Mouse (Mus musculus) monocyte, adult 2 months (primary cell): ENCODE measurements around the gene Fbxl16.
A peak's percentile ranks its signal among the peaks of the same experiment; 100 is the strongest.
"Not testable (repeated sequence)": the region's sequence is repeated elsewhere in the genome, so short reads cannot be mapped to it uniquely, and the experiment has no call there.

Source experiments
- DNase-seq, 2 experiments: peaks; one replicate each; pipeline ENCODE4 v3.0.0; 2022; ENCODE audit warnings: low spot score in 2 of 2, low read depth in 1 of 2

Fbxl16 gene

DNA sequence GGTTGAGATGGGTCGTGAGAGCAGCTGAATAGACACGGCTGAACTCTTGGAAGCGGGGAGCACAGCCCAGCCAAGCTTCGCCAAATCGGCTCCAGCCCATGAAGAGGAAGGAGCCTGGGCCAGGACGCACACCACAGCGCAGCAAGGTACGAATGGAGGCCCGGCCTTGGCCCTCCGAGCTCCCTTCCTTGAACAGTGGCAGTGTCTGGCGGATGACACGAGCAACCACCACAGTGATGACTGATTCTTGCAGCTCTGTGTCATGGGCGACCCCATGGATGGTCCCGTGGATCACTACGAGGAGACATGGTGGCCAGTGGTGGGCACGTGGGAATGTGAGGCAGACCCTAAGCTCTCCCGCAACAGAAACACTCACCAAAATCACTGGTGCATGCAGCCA is 13.9 kb upstream of the Fbxl16 start:
- DNase-seq: no peak

DNA sequence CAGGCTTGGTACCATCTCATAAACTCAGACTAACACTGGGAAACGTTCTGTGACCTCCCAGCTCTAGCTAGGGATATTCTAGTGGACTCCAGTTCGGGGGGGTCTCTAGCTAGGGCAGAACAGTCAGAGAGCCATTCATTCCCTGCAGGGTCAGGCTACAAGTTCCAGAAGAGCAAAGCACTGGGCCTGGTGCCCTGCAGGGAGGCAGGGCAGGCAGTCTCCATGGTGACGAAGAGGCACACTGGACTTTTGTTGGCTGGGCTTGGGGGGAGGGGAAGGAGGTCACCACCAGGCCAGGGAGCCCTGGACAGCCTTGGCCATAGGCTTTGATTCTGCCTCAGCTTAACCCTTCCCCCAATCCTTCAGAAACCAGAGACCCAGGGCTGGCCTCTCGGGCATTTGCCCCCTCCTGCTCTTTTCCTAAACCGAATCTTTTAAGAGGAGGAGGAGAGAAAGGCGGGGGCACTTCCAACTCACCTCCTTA is 13.2 kb upstream of the Fbxl16 start, which contains the start of gene AC134908.4:
AC134908.4 (minus strand) TSS at position 51 of the 484 bp plus-strand sequence.
- no peak for DNase-seq

DNA sequence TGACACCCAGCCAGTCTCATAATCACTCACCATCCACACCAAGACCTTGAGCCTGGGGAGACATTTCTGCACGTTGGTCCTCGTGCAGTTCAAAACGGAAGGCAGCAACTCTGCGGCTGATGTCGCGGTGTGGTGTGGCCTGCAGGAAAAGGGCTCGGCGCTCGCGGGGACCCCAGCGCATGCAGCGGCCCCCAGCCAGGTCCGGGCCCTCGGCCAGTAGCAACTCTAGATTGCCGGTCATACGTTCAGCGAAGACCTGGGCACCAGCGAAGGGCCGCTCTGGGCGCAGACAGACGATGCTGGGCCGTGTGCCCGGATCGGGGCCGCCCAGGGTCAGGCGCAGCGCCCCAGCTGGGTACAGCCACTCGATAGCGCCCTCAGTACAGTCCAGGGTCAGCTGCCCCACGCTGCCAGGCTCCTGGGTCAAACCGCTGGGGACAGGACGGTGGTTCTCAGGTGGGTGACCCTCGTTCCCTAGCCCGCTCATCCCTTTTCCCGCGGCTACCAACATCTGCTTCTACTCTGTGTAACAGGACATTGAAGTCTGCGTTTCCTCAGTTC is 12.6 kb upstream of the Fbxl16 start:
- DNase-seq: no peak

DNA sequence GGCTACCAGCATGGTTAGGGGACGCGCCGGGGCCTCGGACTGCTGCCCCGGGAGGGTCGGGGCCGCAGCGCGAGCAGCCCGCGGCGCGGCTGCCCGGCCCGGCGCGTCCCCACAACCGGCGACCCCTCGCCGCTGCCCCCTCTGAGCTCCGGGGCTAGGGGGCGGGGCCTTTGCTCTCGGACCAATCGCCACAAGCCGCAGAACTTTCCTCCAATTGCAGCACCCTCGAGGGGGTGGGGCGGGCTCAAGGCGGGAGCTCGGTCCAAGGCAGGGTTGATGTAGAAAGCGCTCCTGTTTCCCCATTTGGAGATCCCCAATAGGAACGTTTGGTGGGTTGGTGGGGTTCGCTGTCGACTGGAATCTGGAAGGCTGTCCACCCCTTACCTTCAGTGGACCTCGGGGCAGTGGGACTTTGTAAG is 11.9 kb upstream of the Fbxl16 start, which contains the start of gene Metrn:
Metrn (minus strand) TSS at position 186 of the 419 bp plus-strand sequence.
- peak; percentile 55 to 65 for DNase-seq

DNA sequence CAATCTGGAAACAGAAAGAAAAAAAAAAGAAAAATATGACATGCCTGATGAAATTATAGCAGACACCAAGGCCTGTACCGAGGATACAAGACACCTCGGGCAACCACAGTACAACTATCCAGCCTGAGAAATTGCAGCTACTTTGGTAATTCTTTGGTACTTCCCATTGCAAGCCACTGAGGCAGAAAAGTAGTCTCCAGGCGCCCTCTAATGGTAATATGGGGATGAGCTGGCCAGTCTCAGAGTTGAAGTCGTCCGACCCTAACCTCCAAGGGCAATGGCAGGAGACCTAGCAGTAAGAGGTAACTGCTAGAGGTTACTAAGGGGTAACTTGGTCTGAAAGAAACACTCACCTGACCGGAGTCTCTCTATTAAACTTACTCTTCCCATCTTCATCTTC is 7.9 kb upstream of the Fbxl16 start:
- peak in 1 of 2 experiments; percentile 41 for DNase-seq

DNA sequence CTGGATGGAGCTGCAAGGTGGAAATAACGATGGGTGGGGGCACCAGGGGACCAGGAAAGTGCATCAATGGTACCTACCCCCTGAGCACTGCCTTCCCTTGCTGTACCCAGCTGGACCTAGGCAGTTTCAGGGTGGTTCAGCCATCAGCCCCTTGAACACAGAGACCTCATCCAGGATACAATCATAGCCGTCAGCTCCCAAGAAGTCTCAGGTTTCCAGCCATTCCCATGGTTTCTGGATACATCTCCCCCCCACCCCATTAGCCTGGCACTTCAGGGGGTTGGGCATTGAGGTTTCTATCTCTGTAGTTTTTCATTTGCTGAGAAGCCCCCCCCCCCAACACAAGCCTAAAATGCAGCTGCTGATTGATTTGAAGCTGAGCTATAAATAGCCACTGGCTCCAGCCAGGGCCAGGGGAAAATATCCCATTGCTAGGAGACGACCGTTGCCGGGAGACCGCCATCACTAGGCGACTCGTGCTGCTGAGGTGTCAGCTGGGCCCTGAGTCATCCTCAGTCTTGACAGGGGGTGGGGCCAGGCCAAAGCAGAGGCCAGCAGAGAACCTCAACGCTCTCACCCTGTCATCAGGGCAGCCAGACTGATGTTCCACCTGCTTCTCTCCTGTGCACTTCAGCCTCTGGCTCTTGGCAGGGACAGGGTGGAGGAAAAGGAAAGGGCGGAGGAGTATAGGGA is 5.9 kb upstream of the Fbxl16 start:
- DNase-seq: no peak

DNA sequence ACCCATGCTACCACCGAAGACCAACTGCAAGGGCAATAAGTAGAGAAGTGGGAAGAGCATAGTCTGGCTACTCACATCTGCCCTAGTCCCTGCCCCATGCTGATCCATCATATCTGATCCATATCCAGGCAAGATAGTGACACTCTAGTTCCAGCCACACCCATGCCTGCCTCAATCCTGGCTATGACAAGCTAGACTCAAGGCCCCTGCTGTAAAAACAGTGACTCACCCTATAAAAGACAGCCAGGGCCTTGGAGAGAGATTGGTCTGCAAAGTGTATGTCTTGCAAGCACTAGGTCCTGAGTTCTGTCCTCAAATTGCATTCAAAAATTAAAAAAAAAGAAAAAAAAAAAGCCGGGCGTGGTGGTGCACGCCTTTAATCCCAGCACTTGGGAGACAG is 2.4 kb upstream of the Fbxl16 start:
- no peak for DNase-seq

DNA sequence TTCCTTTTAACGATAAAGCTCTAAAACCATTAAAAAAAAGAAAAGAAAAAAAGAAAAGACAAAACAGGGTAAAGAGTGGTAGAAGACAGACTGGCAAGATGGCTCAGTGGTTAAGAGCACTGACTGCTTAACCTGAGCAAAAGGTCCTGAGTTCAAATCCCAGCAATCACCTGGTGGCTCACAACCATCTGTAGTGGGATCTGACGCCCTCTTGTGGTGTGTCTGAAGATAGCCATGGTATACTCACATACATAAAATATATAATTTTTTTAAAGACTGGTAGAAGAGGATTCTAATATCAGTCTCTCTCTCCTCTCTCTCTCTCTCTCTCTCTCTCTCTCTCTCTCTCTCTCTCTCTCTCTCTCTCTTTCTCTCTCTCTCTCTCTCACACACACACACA is 1.4 kb upstream of the Fbxl16 start:
- not testable (repeated sequence) for DNase-seq

DNA sequence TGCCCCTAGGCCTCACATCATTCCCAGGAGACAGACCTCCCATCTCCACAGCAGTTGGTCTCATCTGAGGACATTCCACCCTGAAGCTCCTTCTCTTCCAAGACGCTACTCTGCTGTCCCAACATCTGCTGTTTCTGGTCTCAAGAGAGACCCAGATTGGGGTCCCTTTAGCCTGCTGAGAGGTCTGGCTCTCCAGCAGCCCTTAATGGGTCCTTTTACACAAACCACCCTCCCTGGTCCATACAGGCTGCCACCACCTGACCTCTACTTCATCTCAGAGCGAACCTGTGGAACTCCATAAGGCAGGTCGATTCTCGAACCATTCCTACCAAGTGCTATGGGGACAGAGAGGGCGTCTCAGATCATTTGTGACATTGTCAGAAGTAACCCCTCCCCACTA is 857 bp upstream of the Fbxl16 start:
- DNase-seq: no peak

DNA sequence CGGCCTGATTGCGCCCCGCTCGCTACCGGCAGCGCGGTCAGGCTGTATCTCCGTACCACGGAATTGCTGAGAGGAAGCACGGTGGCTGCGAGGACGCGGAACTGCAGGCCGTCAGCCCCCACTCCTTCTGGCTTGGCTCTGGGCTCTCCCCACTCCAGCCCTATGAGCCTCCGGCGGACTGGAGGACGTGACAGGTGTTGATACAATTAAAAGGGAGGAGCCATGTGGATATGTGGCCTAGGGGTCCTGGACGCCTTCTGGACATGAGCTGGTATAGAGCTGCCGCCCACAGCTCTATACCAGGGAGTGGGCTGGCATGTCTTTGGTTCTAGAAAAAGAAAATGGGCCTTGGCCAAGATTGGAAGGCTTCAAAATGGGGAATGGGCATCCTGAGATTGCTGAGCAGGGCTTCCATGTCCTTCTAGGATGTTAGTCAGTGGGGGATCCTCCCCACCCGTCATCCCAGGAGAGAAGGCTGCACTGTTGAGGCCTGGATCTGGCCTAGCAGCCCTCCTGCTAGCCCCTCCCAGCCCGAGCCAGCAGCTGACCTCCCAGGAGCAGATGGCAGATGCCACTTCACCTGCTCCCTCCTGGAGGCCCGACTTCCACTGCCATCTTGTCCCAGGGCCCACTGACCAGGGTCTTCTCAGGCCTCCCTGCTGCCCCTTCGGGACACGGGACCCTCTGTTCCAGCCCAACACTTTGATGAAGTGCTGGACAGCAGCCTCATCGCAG is 888 bp downstream of the Fbxl16 start:
- DNase-seq: no peak

DNA sequence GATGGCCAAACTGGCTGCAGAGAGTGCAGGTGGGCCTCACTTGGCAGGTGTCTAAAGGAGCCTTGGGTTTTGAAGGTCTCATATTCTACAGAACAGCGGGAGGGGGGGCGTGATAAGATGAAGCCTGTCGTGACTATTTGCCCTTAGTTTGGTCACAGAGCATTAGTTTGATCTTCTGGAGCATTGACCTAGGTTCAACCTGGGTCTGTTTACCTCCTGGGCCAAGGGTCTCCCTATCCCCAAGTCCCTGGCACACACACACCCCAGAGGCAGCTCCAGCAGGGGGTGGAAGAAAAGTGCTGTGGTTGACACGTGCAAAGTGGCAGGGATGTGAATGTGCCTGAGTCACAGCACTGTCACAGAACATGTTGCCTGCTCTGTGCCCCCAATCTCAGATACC is 2.0 kb downstream of the Fbxl16 start:
- no peak for DNase-seq

DNA sequence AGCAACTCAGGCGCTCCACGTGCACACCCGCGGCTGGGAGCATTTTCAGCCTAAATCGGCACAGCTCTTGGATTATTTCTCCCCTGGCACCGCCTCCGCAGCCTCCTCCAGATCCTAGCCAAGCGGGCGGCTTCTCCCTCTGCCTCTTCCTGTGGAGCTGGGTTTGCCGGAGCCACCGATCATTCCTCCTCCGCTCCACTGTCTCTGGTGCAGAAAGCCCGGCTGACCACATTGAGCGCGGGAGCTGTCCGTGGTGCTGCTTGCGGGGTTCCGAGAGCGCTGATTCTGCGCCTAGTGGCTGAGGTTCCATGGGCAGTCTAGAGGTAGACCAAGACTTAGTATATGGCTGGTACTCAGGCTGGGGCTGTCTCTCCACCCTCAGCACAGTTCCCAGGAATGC is 4.6 kb downstream of the Fbxl16 start:
- peak in 1 of 2 experiments; percentile 77 for DNase-seq

DNA sequence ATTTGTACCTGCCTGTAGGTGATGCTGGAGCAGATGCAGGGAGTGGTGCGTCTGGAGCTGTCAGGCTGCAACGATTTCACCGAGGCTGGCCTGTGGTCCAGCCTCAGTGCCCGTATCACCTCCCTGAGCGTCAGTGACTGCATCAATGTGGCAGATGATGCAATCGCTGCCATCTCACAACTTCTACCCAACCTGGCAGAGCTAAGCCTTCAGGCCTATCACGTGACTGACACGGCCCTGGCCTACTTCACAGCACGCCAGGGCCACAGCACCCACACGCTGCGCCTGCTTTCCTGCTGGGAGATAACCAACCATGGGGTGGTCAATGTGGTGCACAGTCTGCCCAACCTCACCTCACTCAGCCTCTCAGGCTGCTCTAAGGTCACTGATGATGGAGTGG is 8.8 kb downstream of the Fbxl16 start:
- DNase-seq: no peak

DNA sequence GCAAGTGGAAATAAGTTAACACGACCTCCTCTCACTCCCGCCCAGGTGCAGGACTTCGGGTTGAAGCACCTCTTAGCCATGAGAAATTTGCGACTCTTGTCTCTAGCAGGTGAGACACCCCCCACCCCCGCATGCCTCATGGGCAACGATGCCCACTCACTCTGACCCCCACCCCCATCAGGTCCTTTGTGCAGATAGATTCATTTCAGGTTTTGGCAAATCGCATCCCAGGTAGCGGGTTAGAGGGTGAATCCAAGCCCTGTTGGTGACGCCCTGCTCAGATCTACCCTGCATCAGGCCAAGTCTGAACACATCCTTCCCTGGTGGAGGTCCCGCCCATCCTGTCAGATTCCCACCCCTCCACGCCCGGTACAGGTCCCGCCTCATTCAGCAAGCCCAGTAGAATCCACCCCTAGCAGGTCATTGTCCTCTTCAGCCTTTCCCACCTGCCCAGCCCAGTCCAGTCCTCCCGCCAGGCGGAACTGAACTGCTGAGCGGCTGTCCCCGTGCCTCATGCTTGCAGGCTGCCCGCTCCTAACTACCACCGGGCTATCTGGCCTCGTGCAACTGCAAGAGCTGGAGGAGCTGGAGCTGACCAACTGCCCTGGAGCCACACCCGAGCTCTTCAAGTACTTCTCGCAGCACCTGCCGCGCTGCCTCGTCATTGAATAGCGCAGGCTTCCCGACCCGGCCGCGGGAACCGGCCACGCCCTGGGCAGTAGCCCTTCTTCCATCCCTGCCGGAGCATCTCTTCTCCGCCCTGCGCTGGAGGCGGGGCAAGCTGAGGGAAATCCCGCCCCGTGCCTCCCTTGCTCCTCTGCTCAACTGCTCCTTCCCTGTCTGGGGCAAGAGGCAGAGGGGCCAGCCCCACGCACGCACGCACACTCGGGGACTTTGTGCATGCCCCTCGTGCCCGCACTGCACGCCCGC is 10.2 kb downstream of the Fbxl16 start:
- no peak for DNase-seq

DNA sequence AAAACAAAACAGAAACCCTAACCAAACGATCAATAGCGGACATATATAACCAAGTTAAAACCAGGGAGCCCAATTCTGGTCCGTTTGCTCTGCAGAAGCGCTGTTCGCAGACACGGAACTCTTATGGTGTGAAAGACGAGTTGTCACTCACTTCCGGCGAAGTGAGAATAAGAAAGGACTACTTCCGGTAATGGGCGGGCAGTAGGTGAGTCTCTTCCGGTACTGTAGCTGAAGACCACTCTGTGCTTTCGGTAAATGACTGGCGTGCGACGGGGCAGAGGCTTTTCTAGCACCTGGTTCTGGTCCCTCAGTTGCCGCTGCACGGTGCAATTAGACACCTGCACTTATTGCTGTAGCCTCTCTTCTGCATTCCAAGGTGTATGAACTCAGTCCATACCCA is 14.6 kb downstream of the Fbxl16 start, which contains the start of gene Wdr24:
Wdr24 (plus strand) TSS at position 176 of the 400 bp plus-strand sequence.
- DNase-seq: peak in 1 of 2 experiments; percentile 44

DNA sequence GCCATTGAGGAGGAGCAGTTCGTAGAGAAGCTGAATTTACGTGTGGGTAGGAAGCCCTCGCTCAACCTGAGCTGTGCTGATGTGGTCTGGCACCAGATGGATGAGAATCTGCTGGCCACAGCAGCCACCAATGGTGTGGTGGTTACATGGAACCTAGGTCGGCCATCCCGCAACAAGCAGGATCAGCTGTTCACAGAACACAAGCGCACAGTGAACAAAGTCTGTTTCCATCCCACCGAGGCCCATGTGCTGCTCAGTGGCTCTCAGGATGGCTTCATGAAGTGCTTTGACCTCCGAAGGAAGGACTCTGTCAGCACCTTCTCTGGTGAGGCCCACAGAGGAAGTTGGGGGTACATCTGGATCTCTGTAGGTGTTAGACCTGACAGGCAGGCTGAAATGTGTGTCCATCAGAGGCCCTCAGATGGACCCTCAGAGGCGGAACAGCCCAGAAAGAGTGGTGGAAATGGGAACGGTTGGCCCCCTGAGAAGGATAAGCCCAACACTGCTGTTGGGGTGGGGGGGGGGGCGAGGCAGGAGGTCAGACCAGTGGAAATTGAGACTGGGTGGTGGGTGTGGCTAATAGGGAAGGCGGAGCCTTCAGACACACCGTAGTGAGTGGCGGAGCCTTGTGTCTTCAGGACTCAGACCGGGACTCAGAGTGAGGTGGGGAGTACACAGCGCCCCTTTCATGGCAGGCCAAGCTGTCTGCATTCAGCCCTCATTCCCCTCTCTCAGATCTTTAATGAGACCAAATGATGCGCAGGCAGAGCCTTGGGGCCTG is 15.7 kb downstream of the Fbxl16 start:
- DNase-seq: no peak

DNA sequence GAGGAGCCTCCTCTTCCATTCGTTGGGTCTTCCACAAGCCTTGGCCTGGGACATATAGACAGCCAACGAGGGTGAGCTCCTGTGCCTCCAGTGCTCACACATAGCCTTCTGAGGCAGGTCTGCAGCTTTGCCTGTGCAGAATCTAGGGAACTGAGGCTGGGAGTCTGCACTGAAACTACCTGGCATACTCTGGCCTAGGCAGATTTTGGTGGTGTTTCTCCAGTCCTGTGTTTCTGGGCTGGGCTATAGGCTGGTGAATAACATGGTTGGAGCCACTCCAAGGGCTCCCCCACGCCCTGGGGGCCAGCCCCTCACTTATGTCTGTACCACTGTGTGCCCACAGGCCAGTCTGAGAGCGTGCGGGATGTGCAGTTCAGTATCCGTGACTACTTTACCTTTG is 16.4 kb downstream of the Fbxl16 start:
- no peak for DNase-seq

DNA sequence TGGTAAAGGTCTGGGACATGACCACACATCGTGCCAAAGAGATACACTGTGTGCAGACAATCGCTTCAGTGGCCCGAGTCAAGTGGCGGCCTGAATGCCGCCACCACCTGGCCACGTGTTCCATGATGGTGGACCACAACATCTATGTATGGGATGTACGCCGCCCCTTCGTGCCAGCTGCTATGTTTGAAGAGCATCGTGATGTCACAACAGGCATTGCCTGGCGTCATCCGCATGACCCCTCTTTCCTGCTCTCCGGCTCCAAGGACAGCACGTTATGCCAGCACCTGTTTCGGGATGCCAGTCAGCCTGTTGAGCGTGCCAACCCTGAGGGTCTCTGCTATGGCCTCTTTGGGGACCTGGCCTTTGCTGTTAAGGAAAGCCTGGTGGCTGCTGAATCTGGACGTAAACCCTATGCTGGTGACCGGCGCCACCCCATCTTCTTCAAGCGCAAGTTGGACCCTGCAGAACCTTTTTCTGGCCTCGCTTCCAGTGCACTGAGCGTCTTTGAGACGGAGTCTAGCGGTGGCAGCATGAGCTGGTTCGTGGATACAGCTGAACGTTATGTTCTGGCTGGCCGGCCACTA is 17.2 kb downstream of the Fbxl16 start:
- DNase-seq: no peak

DNA sequence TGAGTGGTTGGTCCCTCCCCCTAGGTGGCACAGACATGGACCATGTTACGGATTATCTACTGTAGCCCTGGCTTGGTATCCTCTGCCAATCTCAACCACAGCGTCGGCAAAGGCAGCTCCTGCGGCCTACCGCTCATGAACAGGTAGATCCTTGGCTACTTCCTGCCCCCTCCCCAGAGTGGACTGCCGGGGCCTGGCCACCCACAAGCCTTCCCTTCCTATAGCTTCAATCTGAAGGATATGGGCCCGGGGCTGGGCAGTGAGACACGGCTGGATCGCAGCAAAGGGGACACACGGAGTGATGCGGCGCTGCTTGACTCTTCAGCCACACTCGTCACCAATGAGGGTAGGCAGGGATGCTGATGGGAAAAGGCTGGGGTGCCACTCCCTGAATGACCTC is 18.1 kb downstream of the Fbxl16 start:
- DNase-seq: no peak
